Mouse (Mus musculus) erythroblast, embryonic 14.5 days (primary cell): ENCODE measurements around the gene Ell3.

Experiments
- GATA1 ChIP-seq: IDR thresholded peaks from 2 replicates; pipeline ENCODE4 v1.6.1; 2012; ENCODE audit warnings: low read length, inconsistent platforms, mixed read lengths
- TAL1 ChIP-seq: IDR thresholded peaks from 3 replicates; pipeline ENCODE4 v1.6.1; 2012; ENCODE audit warnings: low read length, inconsistent platforms, mixed read lengths

- TF ChIP-seq GATA1 (no peak), TAL1 (no peak)
These were observed 8.9 kb upstream of the Ell3 start, which contains the start of gene Hypk for GRCm38 (mm10) chr2:121452990-121453389.
